Mouse (Mus musculus) liver, adult 2 months (tissue): Measurements from ENCODE around the gene Dmbt1.

Source experiments
- CTCF ChIP-seq: fragments of 200-500 bp; IDR thresholded peaks from 2 replicates; pipeline ENCODE4 v1.5.1; 2011; ENCODE audit warnings: low read depth, low read length, control low read depth
- POLR2A ChIP-seq: fragments of 200-500 bp; IDR thresholded peaks from 2 replicates; pipeline ENCODE4 v1.6.1; 2011; ENCODE audit warnings: low read length, control low read depth; ENCODE audit not compliant: insufficient read depth; ENCODE audit errors: extremely low read depth

DNA sequence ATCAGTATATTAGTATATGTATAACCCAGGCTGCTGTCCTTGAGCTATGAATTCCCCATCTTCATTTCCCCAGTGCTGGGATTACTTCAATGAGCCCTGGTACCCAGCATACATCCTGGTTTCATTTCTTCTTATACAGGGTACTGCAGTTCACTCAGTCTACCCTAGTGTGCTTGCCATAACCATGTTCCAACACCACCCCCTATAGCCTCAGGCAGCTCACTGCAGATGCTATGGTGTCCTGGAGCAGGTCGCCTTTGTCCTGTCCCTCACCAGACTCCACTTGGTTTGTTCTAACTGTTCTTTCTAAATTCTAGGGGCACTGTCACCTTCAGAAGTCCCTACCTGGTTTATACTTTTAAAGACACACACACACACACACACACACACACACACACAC, 10.8 kb downstream of the Dmbt1 start:
- no peak for TF ChIP-seq POLR2A
- peak; percentile 49 for TF ChIP-seq CTCF
